Mouse (Mus musculus): ENCODE results near the gene Sik2. TPM values are rescaled to one million over a fixed set of nuclear protein-coding genes. Genes with fewer than 3 reads are reported as not detected.

Gene Sik2
- total RNA-seq (2021) = 10 to 100 TPM; 39.5 to 45.2 TPM
- long read RNA-seq, experiment 1, full-length matches to known transcripts = 4 of 5 reads
- long read RNA-seq, experiment 1, partial matches to known transcripts = 1 of 5 reads
- long read RNA-seq, experiment 1, other reads (novel, unspliced or antisense) = 0 of 5 reads
- long read RNA-seq, experiment 2, full-length matches to known transcripts = 6 of 13 reads
- long read RNA-seq, experiment 2, partial matches to known transcripts = 1 of 13 reads
- long read RNA-seq, experiment 2, other reads (novel, unspliced or antisense) = 6 of 13 reads

- Histone ChIP-seq H3K27ac (peak within 1 kb of the TSS; percentile 96), H3K4me3 (peak within 1 kb of the TSS; percentile 92)
- DNase-seq (ENCODE audit: low spot score in 2 of 2) = peak; percentile 81 to 86
- peak; percentile 86 for TF ChIP-seq CTCF (conservative IDR thresholded peaks at IDR 0.05)
Observed at GRCm38 (mm10) chr9:51008841-51009655, at the start of gene Sik2. TSS of gene Sik2 (minus strand) at chr9:51009073.

DNA sequence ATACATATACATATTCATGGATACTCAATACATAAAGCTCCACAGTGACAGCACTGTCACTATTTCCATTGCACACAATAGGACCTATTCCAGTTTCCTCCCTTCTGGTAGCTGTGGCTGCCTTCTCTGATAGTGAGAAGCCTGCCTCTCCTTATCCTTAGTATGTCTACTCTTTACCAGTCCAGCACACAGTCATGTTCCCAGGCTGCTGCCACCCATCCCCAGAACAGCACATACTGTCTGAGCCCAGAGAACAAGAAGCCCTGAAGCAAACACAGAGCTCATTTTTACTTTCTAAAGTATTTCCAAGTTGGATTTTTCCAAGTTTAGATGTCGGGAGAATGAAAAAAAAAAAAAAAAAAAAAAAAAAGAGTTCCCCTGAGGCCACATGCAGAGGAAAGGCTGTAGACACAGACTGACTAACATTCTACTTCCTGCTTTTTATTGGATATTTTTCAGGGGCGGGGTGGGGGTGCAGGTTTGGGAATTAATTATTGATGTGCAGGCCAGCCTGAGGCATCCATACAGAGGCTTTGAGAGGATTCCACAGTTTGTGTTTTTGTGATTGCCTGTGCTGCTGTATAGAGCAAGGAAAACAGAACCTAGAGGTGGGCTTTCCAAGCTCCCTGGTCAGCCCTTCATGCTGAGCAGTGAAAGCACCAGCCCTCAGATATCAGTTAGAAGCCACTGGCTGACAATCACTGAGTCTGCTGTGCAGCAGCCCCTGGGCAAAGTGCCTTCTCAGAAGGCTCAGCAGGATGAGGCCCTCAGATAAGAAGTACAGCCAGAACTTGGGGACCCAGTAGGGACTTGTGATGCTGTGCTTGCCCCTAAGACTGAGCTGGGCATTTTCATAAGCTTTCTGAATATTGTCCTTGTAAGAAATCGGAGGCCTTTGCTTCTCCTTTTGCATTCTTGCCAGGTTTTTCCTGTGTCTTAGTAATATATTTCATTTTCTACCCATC, 47.8 kb upstream of the Sik2 start:
- no peak for DNase-seq (ENCODE audit: low spot score in 2 of 2)
- Histone ChIP-seq H3K4me3 (no peak overlapping the region), H3K27ac (no peak overlapping the region)
- TF ChIP-seq CTCF (conservative IDR thresholded peaks at IDR 0.05) = no peak

GRCm38 (mm10) chr9:51052180-51052579, 43.3 kb upstream of the Sik2 start:
- TF ChIP-seq CTCF (conservative IDR thresholded peaks at IDR 0.05) = peak; percentile 79
- DNase-seq (ENCODE audit: low spot score in 2 of 2) = peak; percentile 5 to 19
- Histone ChIP-seq H3K27ac (no peak overlapping the region), H3K4me3 (no peak overlapping the region)

GRCm38 (mm10) chr9:51042136-51042535, 33.3 kb upstream of the Sik2 start:
- TF ChIP-seq CTCF (conservative IDR thresholded peaks at IDR 0.05) = no peak
- no peak overlapping the region for H3K27ac ChIP-seq
- no peak overlapping the region for H3K4me3 ChIP-seq
- no peak for DNase-seq (ENCODE audit: low spot score in 2 of 2)

DNA sequence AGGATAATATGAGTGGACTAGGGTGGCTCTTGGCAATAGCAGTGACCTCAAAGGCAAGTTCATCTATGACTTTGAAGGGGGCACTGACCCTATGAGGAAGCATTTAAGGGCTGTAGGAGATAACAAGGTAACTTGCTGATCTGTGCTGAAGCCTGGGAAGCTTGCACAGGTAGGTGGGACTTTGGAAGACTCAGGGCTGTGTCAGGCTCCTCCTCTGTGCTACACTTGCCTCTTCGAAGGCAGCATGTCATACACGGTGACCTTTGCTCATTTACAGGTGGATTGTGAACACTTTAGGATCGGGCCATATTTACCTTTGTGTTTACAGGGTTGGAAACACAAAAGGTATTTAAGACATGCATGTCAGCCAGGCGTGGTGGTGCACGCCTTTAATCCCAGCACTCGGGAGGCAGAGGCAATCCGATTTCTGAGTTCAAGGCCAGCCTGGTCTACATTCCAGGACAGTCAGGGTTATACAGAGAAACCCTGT, 32.7 kb upstream of the Sik2 start:
- H3K27ac ChIP-seq = no peak overlapping the region
- no peak for DNase-seq (ENCODE audit: low spot score in 2 of 2)
- no peak for TF ChIP-seq CTCF (conservative IDR thresholded peaks at IDR 0.05)
- no peak overlapping the region for H3K4me3 ChIP-seq

- H3K27ac ChIP-seq = no peak overlapping the region
- no peak for TF ChIP-seq CTCF (conservative IDR thresholded peaks at IDR 0.05)
Observed at GRCm38 (mm10) chr9:51032785-51033529, 24.1 kb upstream of the Sik2 start.

DNA sequence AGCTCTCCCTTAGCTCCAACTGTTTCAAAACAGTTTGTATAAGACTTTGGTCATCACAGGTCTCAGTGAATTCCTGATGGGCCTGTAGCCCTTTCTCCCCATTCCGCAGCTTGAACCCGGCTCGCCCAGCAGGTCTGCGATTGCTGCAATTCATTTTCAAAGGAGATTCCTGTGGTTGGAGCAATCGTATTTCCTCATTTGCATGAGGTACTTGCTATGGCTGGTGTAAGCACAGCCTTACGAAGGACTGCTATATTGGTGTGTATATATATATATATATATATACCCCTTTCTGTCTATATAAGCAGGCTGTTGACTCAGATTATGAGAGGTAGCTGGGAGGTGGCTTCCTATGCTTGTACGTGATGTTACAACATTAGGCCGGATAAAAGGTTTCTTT, 23.4 kb upstream of the Sik2 start:
- no peak overlapping the region for H3K4me3 ChIP-seq
- H3K27ac ChIP-seq = no peak overlapping the region
- TF ChIP-seq CTCF (conservative IDR thresholded peaks at IDR 0.05) = no peak
- DNase-seq (ENCODE audit: low spot score in 2 of 2) = no peak

More at GRCm38 (mm10) chr9:51032785-51033529, 24.1 kb upstream of the Sik2 start:
- DNase-seq (ENCODE audit: low spot score in 2 of 2) = no peak
- no peak overlapping the region for H3K4me3 ChIP-seq

- DNase-seq (ENCODE audit: low spot score in 2 of 2) = no peak
- Histone ChIP-seq H3K4me3 (no peak overlapping the region), H3K27ac (no peak overlapping the region)
- no peak for TF ChIP-seq CTCF (conservative IDR thresholded peaks at IDR 0.05)
Observed at GRCm38 (mm10) chr9:51031603-51032002, 22.7 kb upstream of the Sik2 start.

GRCm38 (mm10) chr9:51030147-51030546, 21.3 kb upstream of the Sik2 start:
- no peak for TF ChIP-seq CTCF (conservative IDR thresholded peaks at IDR 0.05)
- Histone ChIP-seq H3K27ac (no peak overlapping the region), H3K4me3 (no peak overlapping the region)
- no peak for DNase-seq (ENCODE audit: low spot score in 2 of 2)

DNA sequence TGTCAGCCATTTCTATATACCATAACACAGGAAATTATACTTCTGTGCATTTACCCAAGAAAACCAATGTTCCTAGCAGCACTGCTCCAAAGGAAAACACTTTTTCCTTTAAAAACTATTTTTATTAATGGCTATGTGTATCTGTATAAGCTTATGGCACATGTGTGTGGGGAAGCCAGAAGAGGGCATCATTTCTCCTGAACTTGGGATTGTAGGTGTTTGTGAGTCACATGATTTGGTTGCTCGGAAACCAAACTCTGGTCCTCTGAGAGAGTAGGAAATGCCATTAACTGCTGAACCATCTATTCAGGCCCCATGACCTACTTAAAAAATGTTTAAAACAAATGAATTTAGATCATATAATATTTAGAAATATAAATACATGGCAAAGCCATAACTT, 18.1 kb upstream of the Sik2 start:
- TF ChIP-seq CTCF (conservative IDR thresholded peaks at IDR 0.05) = no peak; the same call in 1 of the 2 replicates
- no peak for DNase-seq (ENCODE audit: low spot score in 2 of 2)
- H3K4me3 ChIP-seq = no peak overlapping the region
- no peak overlapping the region for H3K27ac ChIP-seq

DNA sequence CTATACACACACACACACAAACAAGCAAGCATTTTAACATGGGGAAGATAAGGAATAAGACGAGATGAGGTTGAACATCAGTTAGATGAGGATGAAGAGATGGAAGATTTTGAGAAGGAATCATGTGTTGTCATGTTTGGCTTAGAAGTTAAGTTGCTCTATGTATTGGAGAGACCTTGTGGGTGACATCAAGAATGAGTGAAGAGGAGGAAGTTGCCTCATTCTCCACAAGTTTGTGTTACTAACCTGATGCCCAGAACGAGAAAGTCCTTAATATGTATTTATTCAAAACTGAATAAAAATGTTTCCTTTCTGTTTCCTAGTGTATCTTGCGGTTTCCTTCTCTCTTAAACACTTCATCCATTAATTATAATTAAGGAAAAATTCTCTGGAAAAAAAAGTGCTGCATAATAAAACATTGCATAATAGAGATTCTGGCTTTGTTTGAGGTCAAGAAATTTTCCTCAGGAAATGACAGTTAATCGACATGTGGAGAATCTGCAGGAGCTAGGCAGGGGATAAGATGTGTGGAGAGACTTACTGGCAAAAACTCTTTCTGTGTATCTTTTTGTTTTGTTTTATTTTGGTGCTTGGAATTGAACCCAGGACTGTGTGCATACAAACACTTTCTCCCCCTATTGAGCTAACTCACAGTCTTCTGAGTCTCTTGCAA, 12.4 kb upstream of the Sik2 start:
- Histone ChIP-seq H3K4me3 (no peak overlapping the region), H3K27ac (no peak overlapping the region)
- no peak for DNase-seq (ENCODE audit: low spot score in 2 of 2)
- TF ChIP-seq CTCF (conservative IDR thresholded peaks at IDR 0.05) = no peak

Data from layer of hippocampus, adult 2 months (tissue).